Mouse (Mus musculus) adipocyte (in vitro differentiated cells): ENCODE results near the gene Rpgrip1.

Source experiments
- DNase-seq: peaks from one replicate; pipeline ENCODE4 v3.0.0-alpha.2; 2016; ENCODE audit warnings: low spot score

Gene Rpgrip1

GRCm38 (mm10) chr14:52198141-52198540 lies 87.6 kb downstream of the Rpgrip1 start:
- DNase-seq = no peak

GRCm38 (mm10) chr14:52199412-52199811 lies 88.9 kb downstream of the Rpgrip1 start:
- no peak for DNase-seq
